Mouse (Mus musculus) layer of hippocampus, adult 2 months (tissue): Measurements from ENCODE around the gene Itgb3. TPM values are rescaled to one million over a fixed set of nuclear protein-coding genes. Genes with fewer than 3 reads are reported as not detected.

Experiments
- DNase-seq, 2 experiments: peaks; one replicate each; pipeline ENCODE4 v3.0.0; 2022; ENCODE audit warnings: low spot score in 2 of 2
- H3K27ac ChIP-seq: fragments of 200-600 bp; 2 replicates; pipeline ENCODE4 v1.8.1; 2022
- H3K4me3 ChIP-seq: fragments of 200-600 bp; 2 replicates; pipeline ENCODE4 v1.8.1; 2022; ENCODE audit warnings: mild to moderate bottlenecking
- CTCF ChIP-seq: fragments of 200-600 bp; conservative IDR thresholded peaks from 2 replicates; pipeline ENCODE4 v1.8.1; 2022; ENCODE audit warnings: antibody characterized with exemption, mild to moderate bottlenecking, moderate library complexity
- total RNA-seq, 2 experiments: library from RNA; stranded (reverse); gene quantifications; 2 replicates each; pipeline ENCODE4 v1.2.3; 2021

The Itgb3 gene
- total RNA-seq, 2 experiments from 2014 or later, result 1.3 to 1.4 TPM

DNA sequence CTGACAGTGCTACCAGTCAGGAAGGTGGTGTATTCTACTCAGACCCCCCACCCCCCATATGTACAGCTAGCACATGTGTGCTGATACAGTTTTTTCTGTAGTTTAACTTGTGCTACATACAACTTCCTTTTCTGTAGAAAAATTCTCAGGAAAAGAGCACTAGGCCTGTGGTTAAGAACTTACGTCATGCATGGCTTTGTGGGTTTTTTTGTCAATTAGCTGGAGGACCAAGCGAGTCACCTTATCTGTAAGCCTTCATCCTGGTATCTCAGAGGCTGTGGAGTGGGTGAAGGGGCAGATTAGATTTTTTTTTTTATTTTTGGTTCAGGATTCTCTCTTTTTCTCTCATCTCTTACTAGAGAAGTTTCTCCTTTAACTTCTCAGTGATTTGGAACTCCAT is 6.3 kb downstream of the Itgb3 start:
- H3K27ac ChIP-seq, result no peak overlapping the region
- no peak overlapping the region for H3K4me3 ChIP-seq
- DNase-seq, result no peak
- no peak for TF ChIP-seq CTCF

GRCm38 (mm10) chr11:104616182-104616581 is 8.4 kb downstream of the Itgb3 start:
- Histone ChIP-seq H3K4me3 (no peak overlapping the region), H3K27ac (no peak overlapping the region)
- TF ChIP-seq CTCF, result no peak
- no peak for DNase-seq

- H3K4me3 ChIP-seq, result no peak overlapping the region
- no peak overlapping the region for H3K27ac ChIP-seq
- DNase-seq, result no peak
- TF ChIP-seq CTCF, result no peak
These were observed 10.9 kb downstream of the Itgb3 start for GRCm38 (mm10) chr11:104618638-104619076.

- H3K4me3 ChIP-seq, result no peak overlapping the region
- DNase-seq, result no peak
- TF ChIP-seq CTCF, result no peak
- no peak overlapping the region for H3K27ac ChIP-seq
These were observed 11.6 kb downstream of the Itgb3 start for GRCm38 (mm10) chr11:104619084-104620022.

GRCm38 (mm10) chr11:104622040-104622962 is 14.5 kb downstream of the Itgb3 start:
- DNase-seq, result no peak
- Histone ChIP-seq H3K4me3 (no peak overlapping the region), H3K27ac (no peak overlapping the region)
- TF ChIP-seq CTCF, result no peak

DNA sequence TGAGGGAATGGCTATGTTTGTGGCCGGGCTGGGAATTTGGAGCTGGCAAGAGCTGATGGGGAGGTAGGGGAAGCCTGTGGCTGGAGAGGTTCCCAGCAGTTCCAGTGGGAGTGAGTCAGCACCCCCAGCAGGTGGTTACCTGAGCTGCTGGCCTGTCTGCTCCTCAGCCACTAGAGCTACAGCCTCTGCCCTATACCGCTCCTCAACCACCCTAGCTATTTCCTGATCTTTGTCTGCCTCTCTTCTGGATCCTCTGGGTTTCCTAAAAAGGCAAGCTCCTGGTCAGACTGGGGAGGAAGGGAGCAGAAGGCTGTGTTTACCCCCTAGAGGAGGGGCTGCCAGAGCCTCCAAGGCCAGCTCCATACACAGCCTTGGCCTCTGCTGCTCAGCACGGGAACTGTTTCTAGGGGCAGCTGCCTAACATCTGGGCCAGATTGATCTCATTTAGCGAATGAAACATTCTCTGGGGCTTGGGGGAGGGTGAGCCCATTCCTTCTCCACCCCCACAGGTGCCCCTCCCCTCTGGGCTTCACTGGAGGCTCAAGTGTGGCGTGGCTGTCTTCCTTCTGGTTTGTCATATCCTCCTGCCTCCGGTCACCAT is 17.1 kb downstream of the Itgb3 start:
- H3K4me3 ChIP-seq, result no peak overlapping the region
- no peak overlapping the region for H3K27ac ChIP-seq
- no peak for TF ChIP-seq CTCF
- no peak for DNase-seq

GRCm38 (mm10) chr11:104625453-104626402 is 17.9 kb downstream of the Itgb3 start:
- TF ChIP-seq CTCF, result no peak
- DNase-seq, result no peak
- no peak overlapping the region for H3K4me3 ChIP-seq
- no peak overlapping the region for H3K27ac ChIP-seq

DNA sequence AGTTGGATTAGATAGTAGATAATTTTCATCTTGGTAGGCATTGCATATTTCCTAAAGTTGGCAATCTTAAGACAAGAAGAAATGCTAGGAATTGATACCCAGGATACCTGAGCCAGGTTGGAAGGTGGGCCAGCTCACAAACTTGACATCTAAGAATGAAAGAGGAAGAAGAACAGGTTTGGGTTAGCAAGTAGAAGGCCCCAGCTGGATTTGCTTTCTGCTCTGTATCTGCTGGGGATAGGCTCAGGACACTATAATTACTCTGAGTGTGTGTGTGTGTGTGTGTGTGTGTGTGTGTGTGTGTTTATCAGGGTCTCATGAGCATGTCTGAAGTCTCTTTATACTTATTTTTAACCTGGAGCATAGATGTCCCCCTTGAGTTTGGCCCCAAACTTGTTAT is 18.8 kb downstream of the Itgb3 start:
- no peak for TF ChIP-seq CTCF
- Histone ChIP-seq H3K27ac (no peak overlapping the region), H3K4me3 (no peak overlapping the region)
- no peak for DNase-seq

GRCm38 (mm10) chr11:104627616-104628301 is 20.0 kb downstream of the Itgb3 start:
- no peak for TF ChIP-seq CTCF
- H3K27ac ChIP-seq, result no peak overlapping the region
- DNase-seq, result no peak
- no peak overlapping the region for H3K4me3 ChIP-seq

GRCm38 (mm10) chr11:104628566-104628965 is 20.8 kb downstream of the Itgb3 start:
- Histone ChIP-seq H3K27ac (no peak overlapping the region), H3K4me3 (no peak overlapping the region)
- no peak for DNase-seq
- no peak for TF ChIP-seq CTCF

DNA sequence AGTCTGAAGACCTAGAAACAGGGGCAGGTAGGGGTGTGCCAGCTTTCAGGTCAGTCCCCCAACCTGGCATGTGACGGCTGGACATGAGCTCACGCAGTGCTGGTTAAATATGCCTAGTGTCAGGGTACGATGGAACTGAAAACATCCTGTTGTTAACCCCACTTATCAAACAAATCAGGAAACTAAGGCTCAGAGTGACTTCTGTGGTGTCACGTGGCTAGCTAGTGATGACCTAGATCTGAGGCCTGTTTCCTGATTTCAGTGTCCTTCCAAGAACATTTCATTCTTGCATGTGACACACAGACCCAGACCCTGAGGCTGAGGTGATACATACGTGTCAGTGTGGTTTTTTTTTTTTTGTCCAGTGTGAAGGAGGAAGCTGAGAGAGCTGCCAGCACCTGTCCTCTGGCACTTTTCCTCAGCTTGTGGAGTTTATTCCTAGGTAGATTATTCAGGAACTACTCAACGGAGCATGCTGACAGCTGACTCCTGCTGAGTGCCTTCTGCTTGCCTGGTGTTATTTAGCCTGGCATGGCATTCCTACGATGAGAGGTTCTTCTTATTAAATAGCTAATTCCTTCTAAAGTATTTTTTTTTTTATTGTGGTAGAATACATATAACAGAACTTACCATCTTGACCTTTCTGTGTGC is 22.5 kb downstream of the Itgb3 start:
- TF ChIP-seq CTCF, result no peak
- H3K4me3 ChIP-seq, result no peak overlapping the region
- H3K27ac ChIP-seq, result no peak overlapping the region
- DNase-seq, result no peak
